Mouse (Mus musculus): ENCODE data around the gene Samd14. TPM values are rescaled to one million over a fixed set of nuclear protein-coding genes. Genes with fewer than 3 reads are reported as not detected.

The Samd14 gene
- polyA plus RNA-seq, 1 experiment from 2014 or later = 6.9 TPM

- WGBS = 6% methylated on average over 8 of the region's 8 CpGs
- H3K36me3 ChIP-seq (ENCODE audit: control insufficient read depth, insufficient read depth) = peaks cover 78% of the 10 kb centered on the region
- peak; percentile 97 for TF ChIP-seq CTCF (IDR thresholded peaks at IDR 0.05; ENCODE audit: low read depth)
- H3K4me1 ChIP-seq (replicated peaks; ENCODE audit: control insufficient read depth, insufficient read depth, low read length) = peaks cover 8% of the 10 kb centered on the region; the same call in 1 of the 2 replicates
- no peak overlapping the region for H3K4me2 ChIP-seq (replicated peaks; ENCODE audit: low read depth)
- H3K27ac ChIP-seq (ENCODE audit: low read depth, low read length) = no peak overlapping the region
- 0 out of 2 replicates have a peak, but pooled peaks have one; percentile 4 for ATAC-seq
- no peak overlapping the region for H3K4me3 ChIP-seq (ENCODE audit: low read depth, low read length)
- H3K9ac ChIP-seq (ENCODE audit: low read depth, low read length) = no peak overlapping the region
- no peaks in the 10 kb centered on the region for H3K27me3 ChIP-seq (replicated peaks; ENCODE audit: control insufficient read depth, insufficient read depth, low read length)
- no peaks in the 10 kb centered on the region for H3K9me3 ChIP-seq (ENCODE audit: control insufficient read depth)
Measured at GRCm38 (mm10) chr11:95001058-95001457, 8.6 kb upstream of the Samd14 start.

GRCm38 (mm10) chr11:95001584-95002347, 7.9 kb upstream of the Samd14 start:
- no peaks in the 10 kb centered on the region for H3K9me3 ChIP-seq (ENCODE audit: control insufficient read depth)
- peaks cover 71% of the 10 kb centered on the region for H3K36me3 ChIP-seq (ENCODE audit: control insufficient read depth, insufficient read depth)
- peaks cover 1% of the 10 kb centered on the region; the same call in 1 of the 2 replicates for H3K4me1 ChIP-seq (replicated peaks; ENCODE audit: control insufficient read depth, insufficient read depth, low read length)
- TF ChIP-seq CTCF (IDR thresholded peaks at IDR 0.05; ENCODE audit: low read depth) = no peak
- H3K27me3 ChIP-seq (replicated peaks; ENCODE audit: control insufficient read depth, insufficient read depth, low read length) = no peaks in the 10 kb centered on the region
- no peak overlapping the region for H3K9ac ChIP-seq (ENCODE audit: low read depth, low read length)
- no peak for ATAC-seq
- WGBS = 88% methylated on average over 21 of the region's 21 CpGs
- no peak overlapping the region for H3K27ac ChIP-seq (ENCODE audit: low read depth, low read length)
- no peak overlapping the region for H3K4me2 ChIP-seq (replicated peaks; ENCODE audit: low read depth)
- no peak overlapping the region for H3K4me3 ChIP-seq (ENCODE audit: low read depth, low read length)

DNA sequence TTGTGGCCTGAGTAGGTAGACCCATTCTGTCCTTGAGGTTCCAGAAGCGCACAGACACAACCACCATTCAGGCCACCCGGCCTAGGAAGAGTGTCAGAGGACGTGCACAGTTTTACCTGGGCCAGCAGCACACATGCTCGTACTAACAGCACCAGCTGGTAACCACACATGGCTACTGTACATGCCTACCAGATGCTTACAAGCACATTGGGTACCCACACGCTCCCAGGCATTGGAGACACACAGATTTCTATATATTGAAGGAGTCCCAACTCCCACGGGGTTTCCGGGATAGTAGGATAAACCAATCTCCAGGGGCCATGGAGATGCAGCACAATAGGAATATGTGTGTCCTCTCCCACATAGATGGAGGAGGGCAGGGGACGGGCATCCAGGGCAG, 7.0 kb upstream of the Samd14 start:
- peaks cover 65% of the 10 kb centered on the region for H3K36me3 ChIP-seq (ENCODE audit: control insufficient read depth, insufficient read depth)
- 95% methylated on average over 8 of the region's 8 CpGs for WGBS
- H3K27ac ChIP-seq (ENCODE audit: low read depth, low read length) = no peak overlapping the region
- no peak for TF ChIP-seq CTCF (IDR thresholded peaks at IDR 0.05; ENCODE audit: low read depth)
- H3K9ac ChIP-seq (ENCODE audit: low read depth, low read length) = no peak overlapping the region
- no peaks in the 10 kb centered on the region for H3K27me3 ChIP-seq (replicated peaks; ENCODE audit: control insufficient read depth, insufficient read depth, low read length)
- ATAC-seq = no peak
- H3K4me1 ChIP-seq (replicated peaks; ENCODE audit: control insufficient read depth, insufficient read depth, low read length) = peaks cover 5% of the 10 kb centered on the region
- H3K4me3 ChIP-seq (ENCODE audit: low read depth, low read length) = no peak overlapping the region
- no peaks in the 10 kb centered on the region for H3K9me3 ChIP-seq (ENCODE audit: control insufficient read depth)
- no peak overlapping the region for H3K4me2 ChIP-seq (replicated peaks; ENCODE audit: low read depth)

DNA sequence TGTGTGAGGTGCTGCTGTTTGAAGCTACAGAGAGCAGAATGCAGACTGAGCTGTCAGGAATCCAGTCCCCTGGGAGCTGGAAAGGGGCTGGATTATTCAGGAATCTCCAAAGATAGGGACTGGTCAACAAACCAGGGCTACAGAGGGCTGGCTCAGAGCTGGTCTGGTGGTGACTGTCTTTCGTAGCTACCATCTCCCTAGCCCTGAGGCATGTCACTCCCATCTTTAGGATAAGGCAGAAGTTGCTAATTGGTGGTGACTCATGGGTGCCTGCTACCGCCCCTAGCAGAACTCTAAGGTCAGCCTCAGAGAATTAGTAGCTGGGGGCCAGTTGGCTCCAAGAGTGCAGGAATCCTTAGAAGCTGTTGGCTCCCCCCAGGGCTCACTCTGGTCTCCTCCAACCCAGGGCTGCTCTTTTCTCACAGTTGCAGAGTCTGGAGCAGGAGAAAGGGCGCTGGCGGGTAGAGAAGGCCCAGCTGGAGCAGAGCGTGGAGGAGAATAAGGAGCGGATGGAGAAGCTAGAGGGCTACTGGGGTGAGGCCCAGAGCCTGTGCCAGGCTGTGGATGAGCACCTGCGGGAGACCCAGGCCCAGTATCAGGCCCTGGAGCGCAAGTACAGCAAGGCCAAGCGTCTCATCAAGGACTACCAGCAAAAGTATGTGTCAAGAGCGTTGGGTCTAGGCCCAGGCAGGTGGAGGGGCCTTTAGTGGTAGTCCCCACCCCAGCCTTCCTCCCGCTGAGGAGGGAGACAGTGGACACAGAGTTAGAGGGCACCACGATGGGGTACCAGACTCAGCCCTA, 5.3 kb upstream of the Samd14 start:
- 77% methylated on average over 12 of the region's 12 CpGs for WGBS
- peaks cover 55% of the 10 kb centered on the region for H3K36me3 ChIP-seq (ENCODE audit: control insufficient read depth, insufficient read depth)

GRCm38 (mm10) chr11:95004937-95005198, 4.8 kb upstream of the Samd14 start:
- no peaks in the 10 kb centered on the region for H3K9me3 ChIP-seq (ENCODE audit: control insufficient read depth)
- 69% methylated on average over 6 of the region's 6 CpGs for WGBS
- no peak overlapping the region for H3K4me2 ChIP-seq (replicated peaks; ENCODE audit: low read depth)
- H3K4me3 ChIP-seq (ENCODE audit: low read depth, low read length) = no peak overlapping the region
- no peak for TF ChIP-seq CTCF (IDR thresholded peaks at IDR 0.05; ENCODE audit: low read depth)
- H3K9ac ChIP-seq (ENCODE audit: low read depth, low read length) = no peak overlapping the region
- H3K36me3 ChIP-seq (ENCODE audit: control insufficient read depth, insufficient read depth) = peaks cover 49% of the 10 kb centered on the region
- H3K27ac ChIP-seq (ENCODE audit: low read depth, low read length) = peak overlapping the region; percentile 15; the same call in 1 of the 2 replicates
- H3K27me3 ChIP-seq (replicated peaks; ENCODE audit: control insufficient read depth, insufficient read depth, low read length) = no peaks in the 10 kb centered on the region
- ATAC-seq = no peak
- peaks cover 8% of the 10 kb centered on the region for H3K4me1 ChIP-seq (replicated peaks; ENCODE audit: control insufficient read depth, insufficient read depth, low read length)

More for the DNA sequence above, 5.3 kb upstream of the Samd14 start:
- Histone ChIP-seq H3K9me3 (ENCODE audit: control insufficient read depth) (no peaks in the 10 kb centered on the region), H3K4me1 (replicated peaks; ENCODE audit: control insufficient read depth, insufficient read depth, low read length) (peaks cover 8% of the 10 kb centered on the region), H3K4me2 (replicated peaks; ENCODE audit: low read depth) (no peak overlapping the region), H3K9ac (ENCODE audit: low read depth, low read length) (no peak overlapping the region), H3K4me3 (ENCODE audit: low read depth, low read length) (no peak overlapping the region), H3K27ac (ENCODE audit: low read depth, low read length) (peak overlapping the region; percentile 15; the same call in 1 of the 2 replicates), H3K27me3 (replicated peaks; ENCODE audit: control insufficient read depth, insufficient read depth, low read length) (no peaks in the 10 kb centered on the region)
- ATAC-seq = no peak
- TF ChIP-seq CTCF (IDR thresholded peaks at IDR 0.05; ENCODE audit: low read depth) = no peak

GRCm38 (mm10) chr11:95006038-95006437, 3.6 kb upstream of the Samd14 start:
- no peak overlapping the region for H3K27ac ChIP-seq (ENCODE audit: low read depth, low read length)
- WGBS = 44% methylated on average over 4 of the region's 4 CpGs
- H3K4me3 ChIP-seq (ENCODE audit: low read depth, low read length) = no peak overlapping the region

More at GRCm38 (mm10) chr11:95006038-95006437, 3.6 kb upstream of the Samd14 start:
- TF ChIP-seq CTCF (IDR thresholded peaks at IDR 0.05; ENCODE audit: low read depth) = no peak
- Histone ChIP-seq H3K36me3 (ENCODE audit: control insufficient read depth, insufficient read depth) (peaks cover 40% of the 10 kb centered on the region), H3K4me2 (replicated peaks; ENCODE audit: low read depth) (peak overlapping the region; percentile 73), H3K27me3 (replicated peaks; ENCODE audit: control insufficient read depth, insufficient read depth, low read length) (0 out of 2 replicates have a peak, but pooled peaks cover 4% of the 10 kb centered on the region), H3K9ac (ENCODE audit: low read depth, low read length) (no peak overlapping the region), H3K9me3 (ENCODE audit: control insufficient read depth) (no peaks in the 10 kb centered on the region), H3K4me1 (replicated peaks; ENCODE audit: control insufficient read depth, insufficient read depth, low read length) (peaks cover 8% of the 10 kb centered on the region)
- no peak for ATAC-seq

All from intestine, postnatal 0 days (tissue).